Mouse (Mus musculus): ENCODE measurements at regions not wholly inside any gene's neighbourhood (a gene's known extent, or its start where the extent isn't known, plus 50 kb on each side); places are given as distances from the start of the nearest gene placed in this dataset.

GRCm38 (mm10) chr9:101613471-101613870, 248.2 kb upstream of the 9630041A04Rik start:
- H3K4me3 ChIP-seq (ENCODE audit: insufficient read depth, low read depth, low read length), result no peak overlapping the region
- no peaks in the 10 kb centered on the region for H3K27me3 ChIP-seq (replicated peaks; ENCODE audit: control insufficient read depth, insufficient read depth, low read length)
- H3K27ac ChIP-seq (ENCODE audit: insufficient read depth, low read depth, low read length), result no peak overlapping the region
- H3K36me3 ChIP-seq (ENCODE audit: control insufficient read depth, insufficient read depth, low read length), result no peaks in the 10 kb centered on the region
- H3K4me1 ChIP-seq (ENCODE audit: control insufficient read depth, insufficient read depth, low read length), result no peaks in the 10 kb centered on the region
- TF ChIP-seq POLR2A (IDR thresholded peaks at IDR 0.05; ENCODE audit: low read depth, low read length), result no peak
- TF ChIP-seq CTCF (conservative IDR thresholded peaks at IDR 0.05; ENCODE audit: insufficient read depth, insufficient read length, low read depth, low read length), result no peak
- 58% methylated on average over 2 of the region's 2 CpGs for WGBS
- DNase-seq, result peak; percentile 3

GRCm38 (mm10) chr9:101612971-101613370, 248.7 kb upstream of the 9630041A04Rik start:
- 84% methylated on average over 5 of the region's 5 CpGs for whole genome bisulfite sequencing
- Histone ChIP-seq H3K4me3 (ENCODE audit: insufficient read depth, low read depth, low read length) (no peak overlapping the region), H3K27me3 (replicated peaks; ENCODE audit: control insufficient read depth, insufficient read depth, low read length) (no peaks in the 10 kb centered on the region), H3K4me1 (ENCODE audit: control insufficient read depth, insufficient read depth, low read length) (no peaks in the 10 kb centered on the region), H3K27ac (ENCODE audit: insufficient read depth, low read depth, low read length) (no peak overlapping the region), H3K36me3 (ENCODE audit: control insufficient read depth, insufficient read depth, low read length) (no peaks in the 10 kb centered on the region)
- TF ChIP-seq POLR2A (IDR thresholded peaks at IDR 0.05; ENCODE audit: low read depth, low read length) (no peak), CTCF (conservative IDR thresholded peaks at IDR 0.05; ENCODE audit: insufficient read depth, insufficient read length, low read depth, low read length) (no peak)
- DNase-seq, result no peak

- Histone ChIP-seq H3K4me3 (ENCODE audit: insufficient read depth, low read depth, low read length) (no peak overlapping the region), H3K27ac (ENCODE audit: insufficient read depth, low read depth, low read length) (no peak overlapping the region), H3K36me3 (ENCODE audit: control insufficient read depth, insufficient read depth, low read length) (no peaks in the 10 kb centered on the region), H3K4me1 (ENCODE audit: control insufficient read depth, insufficient read depth, low read length) (no peaks in the 10 kb centered on the region), H3K27me3 (replicated peaks; ENCODE audit: control insufficient read depth, insufficient read depth, low read length) (no peaks in the 10 kb centered on the region)
- TF ChIP-seq CTCF (conservative IDR thresholded peaks at IDR 0.05; ENCODE audit: insufficient read depth, insufficient read length, low read depth, low read length), result no peak
- TF ChIP-seq POLR2A (IDR thresholded peaks at IDR 0.05; ENCODE audit: low read depth, low read length), result no peak
- WGBS, result 86% methylated on average over 4 of the region's 4 CpGs
- no peak for DNase-seq
Observed at GRCm38 (mm10) chr9:101612571-101612970, 249.1 kb upstream of the 9630041A04Rik start.

- Histone ChIP-seq H3K4me1 (ENCODE audit: control insufficient read depth, insufficient read depth, low read length) (no peaks in the 10 kb centered on the region), H3K4me3 (ENCODE audit: insufficient read depth, low read depth, low read length) (no peak overlapping the region), H3K27ac (ENCODE audit: insufficient read depth, low read depth, low read length) (no peak overlapping the region), H3K27me3 (replicated peaks; ENCODE audit: control insufficient read depth, insufficient read depth, low read length) (no peaks in the 10 kb centered on the region), H3K36me3 (ENCODE audit: control insufficient read depth, insufficient read depth, low read length) (no peaks in the 10 kb centered on the region)
- peak; percentile 14 for DNase-seq
- no peak for TF ChIP-seq POLR2A (IDR thresholded peaks at IDR 0.05; ENCODE audit: low read depth, low read length)
- TF ChIP-seq CTCF (conservative IDR thresholded peaks at IDR 0.05; ENCODE audit: insufficient read depth, insufficient read length, low read depth, low read length), result peak; percentile 46
- WGBS, result 28% methylated on average over 3 of the region's 3 CpGs
Observed at GRCm38 (mm10) chr9:101611481-101611880, 250.2 kb upstream of the 9630041A04Rik start.

GRCm38 (mm10) chr9:101610806-101611443, 250.7 kb upstream of the 9630041A04Rik start:
- Histone ChIP-seq H3K4me3 (ENCODE audit: insufficient read depth, low read depth, low read length) (no peak overlapping the region), H3K27me3 (replicated peaks; ENCODE audit: control insufficient read depth, insufficient read depth, low read length) (no peaks in the 10 kb centered on the region), H3K36me3 (ENCODE audit: control insufficient read depth, insufficient read depth, low read length) (no peaks in the 10 kb centered on the region), H3K27ac (ENCODE audit: insufficient read depth, low read depth, low read length) (no peak overlapping the region), H3K4me1 (ENCODE audit: control insufficient read depth, insufficient read depth, low read length) (no peaks in the 10 kb centered on the region)
- no peak for DNase-seq
- 53% methylated on average over 8 of the region's 8 CpGs for whole genome bisulfite sequencing
- TF ChIP-seq CTCF (conservative IDR thresholded peaks at IDR 0.05; ENCODE audit: insufficient read depth, insufficient read length, low read depth, low read length), result no peak
- TF ChIP-seq POLR2A (IDR thresholded peaks at IDR 0.05; ENCODE audit: low read depth, low read length), result no peak

DNA sequence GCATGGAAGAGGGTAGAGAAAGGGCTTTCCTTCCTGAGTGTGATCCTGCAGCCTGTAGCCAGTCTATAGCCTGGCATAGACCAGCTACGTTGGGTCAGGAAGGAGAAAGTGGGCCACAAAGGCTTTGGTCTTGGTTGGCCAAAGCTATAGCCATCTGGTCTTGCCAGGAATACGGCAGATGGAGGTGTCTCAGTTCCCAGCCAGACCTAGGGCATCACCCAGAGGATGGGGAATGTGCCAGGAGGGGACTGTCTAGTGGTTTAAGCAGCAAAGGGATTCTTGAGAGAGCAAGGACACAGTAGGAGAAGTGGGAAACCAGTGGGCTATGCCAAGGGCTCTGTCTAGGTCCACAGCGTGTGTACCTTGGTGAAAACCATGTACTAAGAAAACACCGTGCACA, 251.3 kb upstream of the 9630041A04Rik start:
- Histone ChIP-seq H3K36me3 (ENCODE audit: control insufficient read depth, insufficient read depth, low read length) (no peaks in the 10 kb centered on the region), H3K27ac (ENCODE audit: insufficient read depth, low read depth, low read length) (no peak overlapping the region), H3K4me1 (ENCODE audit: control insufficient read depth, insufficient read depth, low read length) (no peaks in the 10 kb centered on the region), H3K27me3 (replicated peaks; ENCODE audit: control insufficient read depth, insufficient read depth, low read length) (no peaks in the 10 kb centered on the region), H3K4me3 (ENCODE audit: insufficient read depth, low read depth, low read length) (no peak overlapping the region)
- no peak for DNase-seq
- TF ChIP-seq CTCF (conservative IDR thresholded peaks at IDR 0.05; ENCODE audit: insufficient read depth, insufficient read length, low read depth, low read length), result no peak
- TF ChIP-seq POLR2A (IDR thresholded peaks at IDR 0.05; ENCODE audit: low read depth, low read length), result no peak
- WGBS, result 86% methylated on average over 4 of the region's 4 CpGs

GRCm38 (mm10) chr9:101602799-101603198, 258.8 kb upstream of the 9630041A04Rik start:
- TF ChIP-seq POLR2A (IDR thresholded peaks at IDR 0.05; ENCODE audit: low read depth, low read length) (no peak), CTCF (conservative IDR thresholded peaks at IDR 0.05; ENCODE audit: insufficient read depth, insufficient read length, low read depth, low read length) (no peak)
- Histone ChIP-seq H3K27ac (ENCODE audit: insufficient read depth, low read depth, low read length) (no peak overlapping the region), H3K4me3 (ENCODE audit: insufficient read depth, low read depth, low read length) (no peak overlapping the region), H3K36me3 (ENCODE audit: control insufficient read depth, insufficient read depth, low read length) (no peaks in the 10 kb centered on the region), H3K4me1 (ENCODE audit: control insufficient read depth, insufficient read depth, low read length) (no peaks in the 10 kb centered on the region), H3K27me3 (replicated peaks; ENCODE audit: control insufficient read depth, insufficient read depth, low read length) (no peaks in the 10 kb centered on the region; the same call in 1 of the 2 replicates)
- no peak for DNase-seq
- 32% methylated on average over 6 of the region's 6 CpGs for WGBS
